Mouse (Mus musculus) hindbrain, embryonic 13.5 days (tissue): ENCODE measurements around the gene Mgat3. TPM values are rescaled to one million over a fixed set of nuclear protein-coding genes. Genes with fewer than 3 reads are reported as not detected.

ENCODE experiments used
- ATAC-seq: fragments of 200-750 bp; cut with Nextera tagmentation; 2 replicates; pipeline ENCODE4 v1.8.0; 2017; ENCODE audit warnings: moderate TSS enrichment; ENCODE audit not compliant: low FRiP score
- H3K27ac ChIP-seq: fragments of 300-500 bp; sonication (generic); 2 replicates; pipeline ENCODE4 v1.5.1; 2015; ENCODE audit warnings: inconsistent platforms, mild to moderate bottlenecking, moderate library complexity
- H3K27me3 ChIP-seq: fragments of 300-500 bp; sonication (generic); 2 replicates; pipeline ENCODE4 v1.6.1; 2015; ENCODE audit warnings: mild to moderate bottlenecking, inconsistent platforms
- H3K36me3 ChIP-seq: fragments of 300-500 bp; sonication (generic); 2 replicates; pipeline ENCODE4 v1.6.1; 2015; ENCODE audit warnings: mild to moderate bottlenecking, inconsistent platforms
- H3K4me1 ChIP-seq: fragments of 300-500 bp; sonication (generic); replicated peaks from 2 replicates; pipeline ENCODE4 v1.6.1; 2015; ENCODE audit warnings: inconsistent platforms
- H3K4me2 ChIP-seq: fragments of 300-500 bp; sonication (generic); 2 replicates; pipeline ENCODE4 v1.6.1; 2015; ENCODE audit warnings: inconsistent platforms, mild to moderate bottlenecking, moderate library complexity
- H3K4me3 ChIP-seq: fragments of 300-500 bp; sonication (generic); 2 replicates; pipeline ENCODE4 v1.5.1; 2015; ENCODE audit warnings: mild to moderate bottlenecking, inconsistent platforms
- H3K9ac ChIP-seq: fragments of 300-500 bp; sonication (generic); 2 replicates; pipeline ENCODE4 v1.6.1; 2015; ENCODE audit warnings: mild to moderate bottlenecking, inconsistent platforms
- H3K9me3 ChIP-seq: fragments of 300-500 bp; sonication (generic); 2 replicates; pipeline ENCODE4 v1.6.1; 2016; ENCODE audit warnings: inconsistent platforms
- WGBS: fragments of 180-500 bp; shearing (Covaris S2); methylation state at CpG from one replicate; pipeline ENCODE4 v1.1.7; 2015; 5-methylcytosine and 5-hydroxymethylcytosine counted together
- polyA plus RNA-seq: library from polyadenylated mRNA; unstranded; fragments of >200 nt; fragmentation: Nextera tagmentation; extraction: Ambion mirVana; gene quantifications from 2 replicates; pipeline ENCODE4 v1.2.1, GENCODE M21; 2015

Mgat3 gene
- polyA plus RNA-seq, 1 experiment from 2014 or later = 12.2 TPM

GRCm38 (mm10) chr15:80190075-80190474 lies 16.6 kb downstream of the Mgat3 start:
- Histone ChIP-seq H3K9me3 (no peaks in the 10 kb centered on the region), H3K4me3 (no peak overlapping the region), H3K4me2 (no peak overlapping the region), H3K4me1 (peaks cover 34% of the 10 kb centered on the region), H3K27me3 (no peaks in the 10 kb centered on the region), H3K27ac (no peak overlapping the region), H3K9ac (no peak overlapping the region), H3K36me3 (no peaks in the 10 kb centered on the region)
- ATAC-seq = no peak
- 63% methylated on average over 4 of the region's 4 CpGs for WGBS

- Histone ChIP-seq H3K4me2 (no peak overlapping the region), H3K9ac (no peak overlapping the region), H3K27me3 (no peaks in the 10 kb centered on the region), H3K4me1 (peaks cover 34% of the 10 kb centered on the region), H3K27ac (no peak overlapping the region), H3K9me3 (no peaks in the 10 kb centered on the region), H3K36me3 (0 out of 2 replicates have a peak, but pooled peaks cover 2% of the 10 kb centered on the region), H3K4me3 (no peak overlapping the region)
- 62% methylated on average over 8 of the region's 8 CpGs for WGBS
- no peak for ATAC-seq
Observed at GRCm38 (mm10) chr15:80191585-80192245, 18.2 kb downstream of the Mgat3 start.

- Histone ChIP-seq H3K4me3 (no peak overlapping the region), H3K36me3 (peaks cover 4% of the 10 kb centered on the region; the same call in 1 of the 2 replicates), H3K9me3 (no peaks in the 10 kb centered on the region), H3K27ac (no peak overlapping the region), H3K4me2 (no peak overlapping the region), H3K9ac (no peak overlapping the region), H3K27me3 (no peaks in the 10 kb centered on the region), H3K4me1 (peaks cover 34% of the 10 kb centered on the region)
- no peak for ATAC-seq
- whole genome bisulfite sequencing = 92% methylated on average over 6 of the region's 6 CpGs
Observed at GRCm38 (mm10) chr15:80192246-80192585, 18.7 kb downstream of the Mgat3 start.

GRCm38 (mm10) chr15:80192847-80193246 lies 19.3 kb downstream of the Mgat3 start:
- 92% methylated on average over 7 of the region's 7 CpGs for WGBS
- H3K4me2 ChIP-seq = no peak overlapping the region
- no peaks in the 10 kb centered on the region for H3K27me3 ChIP-seq
- H3K4me3 ChIP-seq = no peak overlapping the region
- no peaks in the 10 kb centered on the region for H3K9me3 ChIP-seq
- H3K27ac ChIP-seq = no peak overlapping the region
- no peak overlapping the region for H3K9ac ChIP-seq
- peaks cover 34% of the 10 kb centered on the region for H3K4me1 ChIP-seq
- no peak for ATAC-seq
- H3K36me3 ChIP-seq = peaks cover 9% of the 10 kb centered on the region

- H3K4me3 ChIP-seq = no peak overlapping the region
- H3K4me2 ChIP-seq = no peak overlapping the region
- peaks cover 3% of the 10 kb centered on the region for H3K4me1 ChIP-seq
- no peak for ATAC-seq
- H3K27me3 ChIP-seq = no peaks in the 10 kb centered on the region
- H3K27ac ChIP-seq = no peak overlapping the region
- H3K36me3 ChIP-seq = peaks cover 9% of the 10 kb centered on the region
- WGBS = 48% methylated on average over 2 of the region's 2 CpGs
- H3K9ac ChIP-seq = no peak overlapping the region
- no peaks in the 10 kb centered on the region for H3K9me3 ChIP-seq
Observed at GRCm38 (mm10) chr15:80199556-80199955, 26.0 kb downstream of the Mgat3 start.

- no peak for ATAC-seq
- Histone ChIP-seq H3K9ac (no peak overlapping the region), H3K4me2 (no peak overlapping the region), H3K9me3 (no peaks in the 10 kb centered on the region), H3K36me3 (peaks cover 4% of the 10 kb centered on the region), H3K27me3 (no peaks in the 10 kb centered on the region), H3K27ac (no peak overlapping the region), H3K4me1 (peaks cover 3% of the 10 kb centered on the region), H3K4me3 (no peak overlapping the region)
- 87% methylated on average over 6 of the region's 6 CpGs for WGBS
Observed at GRCm38 (mm10) chr15:80202111-80202775, 28.7 kb downstream of the Mgat3 start.

- H3K4me1 ChIP-seq = peaks cover 8% of the 10 kb centered on the region
- no peaks in the 10 kb centered on the region; the same call in 1 of the 2 replicates for H3K36me3 ChIP-seq
- H3K4me3 ChIP-seq = no peak overlapping the region
- no peak overlapping the region for H3K4me2 ChIP-seq
- no peaks in the 10 kb centered on the region for H3K9me3 ChIP-seq
- WGBS = 40% methylated on average over 4 of the region's 4 CpGs
- no peak overlapping the region for H3K27ac ChIP-seq
- H3K27me3 ChIP-seq = no peaks in the 10 kb centered on the region
- ATAC-seq = no peak
- no peak overlapping the region for H3K9ac ChIP-seq
Observed at GRCm38 (mm10) chr15:80203406-80203805, 29.9 kb downstream of the Mgat3 start.

GRCm38 (mm10) chr15:80206057-80206565 lies 32.6 kb downstream of the Mgat3 start:
- WGBS = 93% methylated on average over 3 of the region's 3 CpGs
- no peak overlapping the region for H3K9ac ChIP-seq
- peaks cover 7% of the 10 kb centered on the region for H3K36me3 ChIP-seq
- H3K27ac ChIP-seq = no peak overlapping the region
- no peaks in the 10 kb centered on the region for H3K9me3 ChIP-seq
- H3K27me3 ChIP-seq = no peaks in the 10 kb centered on the region
- no peak for ATAC-seq
- H3K4me1 ChIP-seq = peaks cover 11% of the 10 kb centered on the region
- H3K4me3 ChIP-seq = no peak overlapping the region
- no peak overlapping the region for H3K4me2 ChIP-seq

GRCm38 (mm10) chr15:80208446-80208845 lies 34.9 kb downstream of the Mgat3 start:
- Histone ChIP-seq H3K4me1 (peaks cover 7% of the 10 kb centered on the region; the same call in 1 of the 2 replicates), H3K4me2 (no peak overlapping the region), H3K9me3 (no peaks in the 10 kb centered on the region), H3K27ac (peak overlapping the region; percentile 40; the same call in 1 of the 2 replicates), H3K4me3 (no peak overlapping the region), H3K36me3 (peaks cover 30% of the 10 kb centered on the region), H3K27me3 (no peaks in the 10 kb centered on the region), H3K9ac (no peak overlapping the region)
- 29% methylated on average over 4 of the region's 4 CpGs for WGBS
- no peak for ATAC-seq

- Histone ChIP-seq H3K4me2 (no peak overlapping the region), H3K9me3 (no peaks in the 10 kb centered on the region), H3K9ac (no peak overlapping the region), H3K27ac (no peak overlapping the region), H3K4me3 (no peak overlapping the region), H3K4me1 (0 out of 2 replicates have a peak, but pooled peaks cover 3% of the 10 kb centered on the region), H3K36me3 (peaks cover 53% of the 10 kb centered on the region), H3K27me3 (no peaks in the 10 kb centered on the region)
- no peak for ATAC-seq
Observed at GRCm38 (mm10) chr15:80213688-80214087, 40.2 kb downstream of the Mgat3 start.

GRCm38 (mm10) chr15:80215716-80216479 lies 42.4 kb downstream of the Mgat3 start:
- no peak for ATAC-seq
- 23% methylated on average over 10 of the region's 10 CpGs for WGBS
- no peak overlapping the region for H3K27ac ChIP-seq
- no peak overlapping the region for H3K4me2 ChIP-seq
- peaks cover 48% of the 10 kb centered on the region for H3K36me3 ChIP-seq
- no peaks in the 10 kb centered on the region for H3K27me3 ChIP-seq
- H3K4me3 ChIP-seq = no peak overlapping the region
- H3K9me3 ChIP-seq = no peaks in the 10 kb centered on the region
- no peak overlapping the region for H3K9ac ChIP-seq
- H3K4me1 ChIP-seq = peaks cover 10% of the 10 kb centered on the region; the same call in 1 of the 2 replicates

GRCm38 (mm10) chr15:80216480-80216820 lies 42.9 kb downstream of the Mgat3 start:
- peaks cover 10% of the 10 kb centered on the region; the same call in 1 of the 2 replicates for H3K4me1 ChIP-seq
- H3K9ac ChIP-seq = no peak overlapping the region
- no peak overlapping the region for H3K4me3 ChIP-seq
- no peaks in the 10 kb centered on the region for H3K27me3 ChIP-seq
- 71% methylated on average over 9 of the region's 9 CpGs for WGBS
- H3K27ac ChIP-seq = no peak overlapping the region
- no peak for ATAC-seq
- no peak overlapping the region for H3K4me2 ChIP-seq
- no peaks in the 10 kb centered on the region for H3K9me3 ChIP-seq
- H3K36me3 ChIP-seq = peaks cover 42% of the 10 kb centered on the region
